Mouse (Mus musculus): ENCODE measurements around the gene Vmn2r-ps159.
"Not testable (repeated sequence)": the region's sequence is repeated elsewhere in the genome, so short reads cannot be mapped to it uniquely, and the experiment has no call there.

The Vmn2r-ps159 gene

GRCm38 (mm10) chr4:156330803-156331202 lies at the start of gene Vmn2r-ps159:
Gene Vmn2r-ps159 (plus strand): TSS chr4:156331103.
- DNase-seq = not testable (repeated sequence)

GRCm38 (mm10) chr4:156341601-156342504 lies 10.9 kb downstream of the Vmn2r-ps159 start:
- DNase-seq = not testable (repeated sequence)

GRCm38 (mm10) chr4:156342569-156343325 lies 11.8 kb downstream of the Vmn2r-ps159 start:
- DNase-seq = no peak

- no peak for DNase-seq
These were observed 12.4 kb downstream of the Vmn2r-ps159 start for GRCm38 (mm10) chr4:156343332-156343731.

DNA sequence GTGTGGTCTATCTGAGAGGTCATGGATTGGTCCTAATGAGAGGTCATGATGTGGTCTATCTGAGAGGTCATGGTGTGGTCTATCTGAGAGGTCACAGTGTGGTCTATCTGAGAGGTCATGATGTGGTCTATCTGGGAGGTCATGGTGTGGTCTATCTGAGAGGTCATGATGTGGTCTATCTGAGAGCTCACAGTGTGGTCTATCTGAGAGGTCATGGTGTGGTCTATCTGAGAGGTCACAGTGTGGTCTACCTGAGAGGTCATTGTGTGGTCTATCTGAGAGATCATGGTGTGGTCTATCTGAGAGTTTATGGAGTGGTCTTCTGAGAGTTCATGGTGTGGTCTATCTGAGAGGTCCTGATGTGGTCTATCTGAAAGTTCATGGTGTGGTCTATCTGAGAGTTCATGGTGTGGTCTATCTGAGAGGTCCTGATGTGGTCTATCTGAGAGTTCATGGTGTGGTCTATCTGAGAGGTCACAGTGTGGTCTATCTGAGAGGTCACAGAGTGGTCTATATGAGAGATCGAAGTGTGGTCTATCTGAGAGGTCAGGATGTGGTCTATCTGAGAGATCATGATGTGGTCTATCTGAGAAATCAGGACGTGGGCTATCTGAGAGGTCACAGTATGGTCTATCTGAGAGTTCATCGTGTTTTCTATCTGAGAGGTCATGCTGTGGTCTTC lies 26.0 kb downstream of the Vmn2r-ps159 start:
- not testable (repeated sequence) for DNase-seq

Data from cerebellum, adult 11 months (tissue).